Mouse (Mus musculus): ENCODE data around the gene Gm26920.

DNA sequence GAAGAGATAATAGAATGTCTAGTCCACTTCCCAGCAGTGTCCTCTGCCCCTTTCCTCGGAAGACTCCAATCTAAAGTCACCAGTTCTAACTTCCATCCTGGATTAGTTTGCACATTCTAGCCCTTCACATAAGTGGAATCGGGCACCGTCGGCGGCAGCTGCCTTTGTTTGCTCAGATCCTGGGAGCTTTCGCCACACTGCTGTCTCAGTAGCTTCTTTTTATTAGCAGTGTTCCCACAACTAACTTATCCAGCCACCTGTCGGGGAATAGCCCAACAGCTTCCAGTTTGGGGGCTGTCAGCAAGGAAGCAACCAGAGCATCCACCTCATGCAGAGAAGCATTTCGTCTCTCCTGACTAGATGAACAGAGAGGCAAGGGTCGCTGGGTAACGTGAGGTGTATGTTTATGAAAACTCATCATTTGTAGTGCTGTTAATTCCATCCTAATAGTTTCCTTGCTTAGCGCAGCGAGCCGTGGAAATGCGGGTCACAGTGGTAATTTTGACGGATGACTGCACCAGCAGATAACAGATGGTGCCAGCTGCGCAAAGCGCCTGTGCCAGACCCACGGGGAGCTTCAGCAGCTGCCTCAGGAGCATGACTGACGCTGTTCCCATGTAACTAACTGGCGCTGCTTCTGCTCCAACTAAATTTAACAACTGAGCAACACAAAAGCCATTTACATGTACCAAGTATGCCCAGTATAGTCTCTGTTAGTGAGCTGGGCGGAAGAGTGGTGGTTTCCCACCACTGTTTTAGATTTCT is 80.7 kb downstream of the Gm26920 start:
- TF ChIP-seq CTCF (IDR thresholded peaks at IDR 0.05; ENCODE audit: control insufficient read depth, insufficient read depth, insufficient read length) (no peak), MAX (IDR thresholded peaks at IDR 0.05) (no peak), USF1 (IDR thresholded peaks at IDR 0.05; ENCODE audit: low read depth) (no peak)

Data from C2C12 (cell line).